Mouse (Mus musculus): ENCODE data around the gene Negr1. TPM values are rescaled to one million over a fixed set of nuclear protein-coding genes. Genes with fewer than 3 reads are reported as not detected.

Negr1 gene
- total RNA-seq, 1 experiment: 0.31 TPM

DNA sequence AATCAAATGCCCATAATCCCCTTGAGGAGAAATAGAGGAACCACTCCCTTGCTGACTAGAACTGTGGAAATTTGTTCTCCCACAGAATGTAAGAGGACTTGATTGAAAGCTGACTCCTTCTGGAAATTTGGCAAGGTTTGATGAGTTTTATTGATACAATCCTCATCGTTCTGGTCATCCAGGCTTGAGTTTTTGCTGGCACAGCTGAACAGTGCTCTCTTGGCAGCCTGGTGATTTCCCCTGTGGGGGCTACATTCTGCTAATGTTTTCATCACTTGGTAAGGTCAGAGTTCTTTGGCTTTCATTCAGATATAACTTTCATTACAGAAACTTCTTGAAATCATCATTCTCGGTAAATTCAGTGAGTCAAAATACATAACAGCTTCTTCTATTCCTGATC lies 407.2 kb downstream of the Negr1 start:
- in situ Hi-C loops (cut with MboI; ENCODE audit: low sequenced_read_pairs in 2 of 2, unreplicated experiment in 2 of 2): no loop called here
- Histone ChIP-seq H3K9me3 (ENCODE audit: control insufficient read depth, insufficient read depth, low read depth, low read length) (no peaks in the 10 kb centered on the region), H3K4me1 (ENCODE audit: control insufficient read depth in 2 of 2, insufficient read depth in 2 of 2, low read length in 2 of 2, poor library complexity in 1 of 2) (no peaks in the 10 kb centered on the region), H3K36me3 (ENCODE audit: control insufficient read depth, insufficient read depth, low read length, poor library complexity, severe bottlenecking) (no peaks in the 10 kb centered on the region), H3K9ac (ENCODE audit: insufficient read depth, low read depth, low read length, poor library complexity, severe bottlenecking) (no peak overlapping the region), H3K4me3 (ENCODE audit: insufficient read depth in 1 of 2, low read depth in 1 of 2, low read length in 2 of 2, poor library complexity in 1 of 2, severe bottlenecking in 1 of 2) (no peak overlapping the region), H3K27ac (ENCODE audit: insufficient read depth, low read depth, low read length, poor library complexity, severe bottlenecking) (no peak overlapping the region)
- TF ChIP-seq MAFK (IDR thresholded peaks at IDR 0.05; ENCODE audit: insufficient read depth, low read depth, low read length) (no peak), CHD2 (IDR thresholded peaks at IDR 0.05; ENCODE audit: low read depth, low read length) (no peak), ZNF384 (IDR thresholded peaks at IDR 0.05; ENCODE audit: low read depth, low read length) (no peak), ZC3H11A (IDR thresholded peaks at IDR 0.05; ENCODE audit: borderline replicate concordance, low read depth, low read length) (no peak), HCFC1 (IDR thresholded peaks at IDR 0.05; ENCODE audit: borderline replicate concordance, insufficient read depth, low read length) (no peak)
- no peak for DNase-seq (ENCODE audit: low read depth, low spot score)

DNA sequence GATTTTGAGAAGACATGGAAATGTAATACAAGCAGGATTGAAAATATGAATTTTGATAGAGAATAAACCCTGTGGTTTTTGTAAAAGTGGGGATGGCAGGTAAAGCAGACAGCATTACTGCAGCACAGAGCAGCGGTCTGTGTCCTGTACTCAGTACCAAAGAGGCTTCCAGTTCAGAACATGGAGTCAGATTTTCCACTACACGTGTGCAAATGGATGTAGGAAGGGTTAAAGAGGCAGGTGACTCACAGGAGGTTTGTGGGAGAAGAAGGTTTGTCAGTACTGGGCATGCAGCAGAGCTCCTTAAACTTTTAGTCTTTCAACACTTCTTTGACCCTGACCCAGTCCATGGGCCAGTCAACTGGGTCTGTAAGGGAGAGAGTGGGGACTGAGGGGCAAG lies 409.5 kb downstream of the Negr1 start:
- in situ Hi-C loops (cut with MboI; ENCODE audit: low sequenced_read_pairs in 2 of 2, unreplicated experiment in 2 of 2): no loop called here
- no peak overlapping the region for H3K27ac ChIP-seq (ENCODE audit: insufficient read depth, low read depth, low read length, poor library complexity, severe bottlenecking)
- no peaks in the 10 kb centered on the region for H3K36me3 ChIP-seq (ENCODE audit: control insufficient read depth, insufficient read depth, low read length, poor library complexity, severe bottlenecking)
- no peak overlapping the region for H3K4me3 ChIP-seq (ENCODE audit: insufficient read depth in 1 of 2, low read depth in 1 of 2, low read length in 2 of 2, poor library complexity in 1 of 2, severe bottlenecking in 1 of 2)
- TF ChIP-seq HCFC1 (IDR thresholded peaks at IDR 0.05; ENCODE audit: borderline replicate concordance, insufficient read depth, low read length) (no peak), CHD2 (IDR thresholded peaks at IDR 0.05; ENCODE audit: low read depth, low read length) (no peak), MAFK (IDR thresholded peaks at IDR 0.05; ENCODE audit: insufficient read depth, low read depth, low read length) (no peak), ZC3H11A (IDR thresholded peaks at IDR 0.05; ENCODE audit: borderline replicate concordance, low read depth, low read length) (no peak), ZNF384 (IDR thresholded peaks at IDR 0.05; ENCODE audit: low read depth, low read length) (no peak)
- H3K4me1 ChIP-seq (ENCODE audit: control insufficient read depth in 2 of 2, insufficient read depth in 2 of 2, low read length in 2 of 2, poor library complexity in 1 of 2): no peaks in the 10 kb centered on the region
- DNase-seq (ENCODE audit: low read depth, low spot score): no peak
- no peaks in the 10 kb centered on the region for H3K9me3 ChIP-seq (ENCODE audit: control insufficient read depth, insufficient read depth, low read depth, low read length)
- H3K9ac ChIP-seq (ENCODE audit: insufficient read depth, low read depth, low read length, poor library complexity, severe bottlenecking): no peak overlapping the region

DNA sequence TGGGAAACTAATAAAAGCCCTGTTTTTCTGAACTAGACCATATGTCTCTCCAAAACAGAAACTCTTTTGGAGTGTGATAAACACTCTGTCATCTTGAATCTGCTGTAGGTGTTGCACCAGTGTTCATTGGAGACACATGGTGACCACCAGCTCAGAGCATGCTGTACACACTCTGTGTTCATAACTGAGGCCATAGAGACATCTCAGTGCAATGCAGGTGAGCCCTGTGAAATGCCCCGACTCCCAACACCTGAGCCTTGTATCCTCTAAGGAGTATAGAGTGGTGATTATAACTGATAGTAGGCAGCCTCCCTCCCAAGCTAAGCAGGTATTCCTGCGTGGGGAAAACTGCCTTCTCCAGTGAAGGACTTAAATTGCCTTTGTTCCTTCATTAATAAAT lies 415.2 kb downstream of the Negr1 start:
- Histone ChIP-seq H3K9ac (ENCODE audit: insufficient read depth, low read depth, low read length, poor library complexity, severe bottlenecking) (no peak overlapping the region), H3K36me3 (ENCODE audit: control insufficient read depth, insufficient read depth, low read length, poor library complexity, severe bottlenecking) (no peaks in the 10 kb centered on the region), H3K27ac (ENCODE audit: insufficient read depth, low read depth, low read length, poor library complexity, severe bottlenecking) (no peak overlapping the region), H3K4me3 (ENCODE audit: insufficient read depth in 1 of 2, low read depth in 1 of 2, low read length in 2 of 2, poor library complexity in 1 of 2, severe bottlenecking in 1 of 2) (no peak overlapping the region), H3K9me3 (ENCODE audit: control insufficient read depth, insufficient read depth, low read depth, low read length) (no peaks in the 10 kb centered on the region), H3K4me1 (ENCODE audit: control insufficient read depth in 2 of 2, insufficient read depth in 2 of 2, low read length in 2 of 2, poor library complexity in 1 of 2) (no peaks in the 10 kb centered on the region)
- DNase-seq (ENCODE audit: low read depth, low spot score): no peak
- in situ Hi-C loops (cut with MboI; ENCODE audit: low sequenced_read_pairs in 2 of 2, unreplicated experiment in 2 of 2): no loop called here
- TF ChIP-seq ZC3H11A (IDR thresholded peaks at IDR 0.05; ENCODE audit: borderline replicate concordance, low read depth, low read length) (no peak), MAFK (IDR thresholded peaks at IDR 0.05; ENCODE audit: insufficient read depth, low read depth, low read length) (no peak), HCFC1 (IDR thresholded peaks at IDR 0.05; ENCODE audit: borderline replicate concordance, insufficient read depth, low read length) (no peak), ZNF384 (IDR thresholded peaks at IDR 0.05; ENCODE audit: low read depth, low read length) (no peak), CHD2 (IDR thresholded peaks at IDR 0.05; ENCODE audit: low read depth, low read length) (no peak)

DNA sequence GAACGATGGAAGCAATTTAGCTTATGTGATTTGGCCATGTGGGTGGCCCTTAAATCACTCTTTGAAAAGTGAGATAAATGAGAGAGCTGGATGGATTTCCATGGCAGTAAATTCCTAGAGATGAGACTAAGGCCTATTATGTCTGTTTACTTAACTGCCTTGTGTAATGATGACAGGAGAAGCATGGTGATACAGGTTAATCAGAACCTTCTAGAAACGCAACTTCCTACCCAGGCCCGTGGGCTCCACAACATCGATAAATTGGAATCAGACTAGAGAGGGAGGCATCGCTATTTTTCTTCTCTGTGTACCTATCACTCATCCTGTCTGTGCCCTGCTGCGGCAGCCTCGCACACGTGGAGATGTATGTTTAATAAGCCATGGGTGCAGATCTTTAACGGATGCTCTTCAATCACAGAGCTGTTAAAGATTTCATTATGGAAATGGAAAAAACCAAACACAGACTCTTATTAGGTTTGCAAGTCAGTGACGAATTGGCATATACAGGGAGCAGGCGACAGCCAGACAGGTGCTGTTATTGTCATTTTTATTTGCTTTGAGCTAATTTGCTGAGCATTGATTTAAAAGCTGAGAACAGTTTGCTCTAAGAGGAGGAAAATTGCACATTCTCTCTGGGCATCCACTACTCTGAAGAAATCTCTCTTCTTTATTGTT lies 418.6 kb downstream of the Negr1 start:
- Histone ChIP-seq H3K36me3 (ENCODE audit: control insufficient read depth, insufficient read depth, low read length, poor library complexity, severe bottlenecking) (no peaks in the 10 kb centered on the region), H3K9me3 (ENCODE audit: control insufficient read depth, insufficient read depth, low read depth, low read length) (no peaks in the 10 kb centered on the region), H3K9ac (ENCODE audit: insufficient read depth, low read depth, low read length, poor library complexity, severe bottlenecking) (no peak overlapping the region), H3K27ac (ENCODE audit: insufficient read depth, low read depth, low read length, poor library complexity, severe bottlenecking) (no peak overlapping the region), H3K4me3 (ENCODE audit: insufficient read depth in 1 of 2, low read depth in 1 of 2, low read length in 2 of 2, poor library complexity in 1 of 2, severe bottlenecking in 1 of 2) (no peak overlapping the region), H3K4me1 (ENCODE audit: control insufficient read depth in 2 of 2, insufficient read depth in 2 of 2, low read length in 2 of 2, poor library complexity in 1 of 2) (no peaks in the 10 kb centered on the region)
- in situ Hi-C loops (cut with MboI; ENCODE audit: low sequenced_read_pairs in 2 of 2, unreplicated experiment in 2 of 2): no loop called here
- DNase-seq (ENCODE audit: low read depth, low spot score): no peak
- no peak for TF ChIP-seq HCFC1 (IDR thresholded peaks at IDR 0.05; ENCODE audit: borderline replicate concordance, insufficient read depth, low read length)
- no peak for TF ChIP-seq CHD2 (IDR thresholded peaks at IDR 0.05; ENCODE audit: low read depth, low read length)
- TF ChIP-seq ZNF384 (IDR thresholded peaks at IDR 0.05; ENCODE audit: low read depth, low read length): no peak
- no peak for TF ChIP-seq MAFK (IDR thresholded peaks at IDR 0.05; ENCODE audit: insufficient read depth, low read depth, low read length)
- no peak for TF ChIP-seq ZC3H11A (IDR thresholded peaks at IDR 0.05; ENCODE audit: borderline replicate concordance, low read depth, low read length)

Data from ES-E14 (cell line).